Mouse (Mus musculus): ENCODE measurements around the gene Slc27a5.

GRCm38 (mm10) chr7:13028986-13029385, 31.0 kb upstream of the Slc27a5 start:
- TF ChIP-seq POLR2A (IDR thresholded peaks at IDR 0.05; ENCODE audit: low read depth, low read length) (no peak), CTCF (conservative IDR thresholded peaks at IDR 0.05; ENCODE audit: insufficient read depth, insufficient read length, low read depth, low read length) (no peak)
